Comparison of ENCODE assay signal across 8 mouse cellular contexts in the genomic region with DNA sequence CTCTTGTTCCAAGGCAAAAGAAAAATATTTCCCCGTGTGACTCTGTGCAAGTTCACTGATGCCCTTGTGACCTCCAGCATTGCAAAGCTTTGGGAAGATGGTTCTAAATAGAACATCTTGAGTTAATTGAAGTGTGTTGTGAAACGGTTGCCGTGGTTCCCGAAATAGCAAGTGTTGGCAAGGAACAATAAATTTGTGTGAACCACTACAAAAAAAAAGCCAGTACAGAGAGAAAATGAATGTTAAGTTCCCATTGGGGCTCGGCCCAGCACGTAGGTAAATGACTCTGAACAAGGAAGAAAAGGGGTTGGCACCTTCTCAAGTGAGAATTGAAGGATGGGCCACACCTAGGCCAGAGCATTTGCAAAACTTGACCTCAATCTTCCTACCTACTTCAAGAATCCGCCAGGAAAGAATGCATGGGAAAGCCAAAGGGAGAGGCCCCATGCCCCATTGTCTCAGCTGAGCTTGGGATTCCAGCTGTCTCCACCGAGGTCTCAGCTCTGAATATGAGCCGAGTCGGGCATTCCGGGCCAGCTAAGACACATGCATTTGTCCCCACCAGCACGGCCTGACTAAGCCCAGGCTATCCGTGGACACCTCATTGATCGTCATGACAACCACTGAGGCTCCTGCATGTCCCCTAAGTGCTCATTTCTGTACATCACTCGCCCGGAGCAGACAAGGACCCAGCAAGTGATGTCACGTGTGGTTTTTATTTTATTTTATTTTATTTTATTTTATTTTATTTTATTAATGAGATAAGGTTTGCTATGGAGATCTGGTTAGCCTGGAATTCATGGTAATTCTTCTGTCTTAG. TPM values are rescaled to one million over a fixed set of nuclear protein-coding genes. Genes with fewer than 3 reads are reported as not detected.
DNase-seq lines count a peak whose midpoint lies in the region; ATAC-seq lines count a peak whose summit lies in the region.

No protein-coding gene starts in this region.

- H3K4me3 ChIP-seq in heart, embryonic 16.5 days (ENCODE audit: low read length), result no peak overlapping the region

- no peak overlapping the region for H3K9ac ChIP-seq in heart, embryonic 16.5 days (ENCODE audit: low read length)

- H3K27me3 ChIP-seq in heart, embryonic 16.5 days (ENCODE audit: control insufficient read depth, insufficient read depth, low read length), result no peaks in the 10 kb centered on the region

- peak overlapping the region; percentile 49 for H3K27ac ChIP-seq in heart, embryonic 16.5 days (ENCODE audit: low read length)

- 53% methylated on average over 17 of the region's 17 CpGs for WGBS in heart, embryonic 16.5 days

- H3K4me1 ChIP-seq in heart, embryonic 16.5 days (ENCODE audit: control insufficient read depth, insufficient read depth, low read length), result peaks cover 21% of the 10 kb centered on the region

- intact Hi-C loops in left cerebral cortex, postnatal 25 days (cut with DNase I), result no loop called here

- no peak for ATAC-seq in heart, embryonic 16.5 days (replicated peaks; ENCODE audit: extremely low read depth, insufficient read depth, low FRiP score)
- ATAC-seq in monocyte, adult 5-6 weeks (replicated peaks; ENCODE audit: insufficient number of reproducible peaks, low FRiP score, low TSS enrichment, poor library complexity, severe bottlenecking), result peak; percentile 41

- H3K36me3 ChIP-seq in heart, embryonic 16.5 days (ENCODE audit: control insufficient read depth, insufficient read depth), result no peaks in the 10 kb centered on the region

- peak; percentile 17 to 22 for DNase-seq in left cerebral cortex, postnatal 25 days (ENCODE audit: low spot score in 2 of 2)
- DNase-seq in left cerebral cortex, adult 18-20 months (ENCODE audit: low spot score in 2 of 2), result no peak
- DNase-seq in WW6 (ENCODE audit: low read depth, low spot score), result peak; percentile 70
- no peak for DNase-seq in frontal cortex, postnatal 14 days (ENCODE audit: low spot score in 2 of 2)
- no peak for DNase-seq in natural killer cell, adult 2 months (ENCODE audit: low spot score in 2 of 2)
- DNase-seq in cerebellum, adult 9-11 months, result no peak

- H3K4me2 ChIP-seq in heart, embryonic 16.5 days (ENCODE audit: low read depth, low read length), result no peak overlapping the region

- H3K9me3 ChIP-seq in heart, embryonic 16.5 days (replicated peaks; ENCODE audit: control insufficient read depth, low read length), result 0 out of 2 replicates have a peak, but pooled peaks cover 3% of the 10 kb centered on the region

RNA-seq across cellular contexts. Expression of a gene that starts 21.5 kb away (rescaled TPM):
- 100 to 1,000 TPM in 1 of 2 experiments, 10 to 100 TPM in 1; 83.1 to 109 TPM for total RNA-seq in left cerebral cortex, postnatal 25 days (2021)
- 10 to 100 TPM; 79.3 to 88.2 TPM for total RNA-seq in left cerebral cortex, adult 18-20 months (2021)
- 103 and 104 TPM in 2 replicates for polyA plus RNA-seq in heart, embryonic 16.5 days (2015; fragmentation: Nextera tagmentation; extraction: Ambion mirVana)
- total RNA-seq in monocyte, adult 5-6 weeks (2017), result 180 to 216 TPM (median 195 TPM) in 3 replicates

Comparison
In these comparisons a context has a peak if more than half of its experiments do, and no peak if none do; other contexts are left out.
1. DNase-seq: peak in left cerebral cortex, postnatal 25 days (2 of 2) and WW6 (single experiment); none in left cerebral cortex, adult 18-20 months (0 of 2), frontal cortex, postnatal 14 days (0 of 2), natural killer cell, adult 2 months (0 of 2) and cerebellum, adult 9-11 months (single experiment).